Mouse (Mus musculus) liver, adult (tissue): Measurements from ENCODE around the gene Ercc2.

Experiments used
- GATA4 ChIP-seq: IDR thresholded peaks from 2 replicates; pipeline ENCODE4 v1.6.1; 2014; ENCODE audit warnings: mild to moderate bottlenecking, low read length; ENCODE audit not compliant: insufficient replicate concordance

Ercc2 gene

GRCm38 (mm10) chr7:19383708-19384107 lies 1.9 kb downstream of the Ercc2 start:
- TF ChIP-seq GATA4 = no peak

DNA sequence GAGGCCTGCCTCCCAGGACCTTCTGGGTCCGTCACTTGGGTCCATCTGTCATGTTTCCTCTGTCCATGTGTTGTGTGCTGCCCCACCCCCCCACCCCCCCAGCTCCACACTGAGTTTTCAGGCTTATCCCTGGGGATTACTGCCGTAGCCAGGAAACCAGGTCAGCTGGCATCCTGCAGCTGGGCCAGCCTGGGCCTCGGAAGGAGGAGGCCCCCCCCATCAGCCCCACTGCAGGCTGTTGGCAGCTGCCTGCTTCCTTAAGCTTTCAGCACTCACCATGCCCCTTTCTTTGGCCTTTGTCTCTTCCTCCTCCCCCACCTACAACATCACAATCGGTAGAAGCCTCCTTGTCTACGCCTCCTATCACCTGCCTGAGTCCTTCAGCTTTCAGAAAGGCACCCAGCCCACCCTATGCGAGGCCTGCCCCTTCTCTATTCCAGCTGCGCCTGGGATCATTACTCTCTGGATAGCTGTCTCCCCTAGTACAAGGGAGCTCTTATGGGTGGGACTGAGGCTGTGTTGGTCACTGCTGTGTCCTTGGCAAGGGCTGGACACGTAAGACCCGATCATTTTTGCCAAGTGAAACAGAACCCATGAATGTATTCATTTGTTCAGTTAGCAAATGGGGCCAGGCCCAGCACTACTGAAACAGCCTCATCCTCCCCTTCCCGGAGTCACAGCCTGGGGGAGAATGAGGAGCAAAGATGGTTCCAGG lies 7.0 kb downstream of the Ercc2 start:
- no peak for TF ChIP-seq GATA4

GRCm38 (mm10) chr7:19394484-19394883 lies 12.7 kb downstream of the Ercc2 start:
- TF ChIP-seq GATA4 = no peak

- no peak for TF ChIP-seq GATA4
These were observed 17.9 kb downstream of the Ercc2 start for GRCm38 (mm10) chr7:19399496-19400280.

- no peak for TF ChIP-seq GATA4
These were observed 19.1 kb downstream of the Ercc2 start for GRCm38 (mm10) chr7:19400946-19401345.

- no peak for TF ChIP-seq GATA4
These were observed 20.8 kb downstream of the Ercc2 start for GRCm38 (mm10) chr7:19402535-19403112.

GRCm38 (mm10) chr7:19403731-19404296 lies 22.0 kb downstream of the Ercc2 start, which contains the start of gene Klc3:
Klc3 (minus strand) TSS chr7:19404104.
- TF ChIP-seq GATA4 = no peak

- TF ChIP-seq GATA4 = no peak
These were observed 22.7 kb downstream of the Ercc2 start, which contains the start of gene Ckm for GRCm38 (mm10) chr7:19404476-19404875. Ckm (plus strand) TSS chr7:19404776.

- no peak for TF ChIP-seq GATA4
These were observed 23.6 kb downstream of the Ercc2 start for GRCm38 (mm10) chr7:19405417-19405816.

DNA sequence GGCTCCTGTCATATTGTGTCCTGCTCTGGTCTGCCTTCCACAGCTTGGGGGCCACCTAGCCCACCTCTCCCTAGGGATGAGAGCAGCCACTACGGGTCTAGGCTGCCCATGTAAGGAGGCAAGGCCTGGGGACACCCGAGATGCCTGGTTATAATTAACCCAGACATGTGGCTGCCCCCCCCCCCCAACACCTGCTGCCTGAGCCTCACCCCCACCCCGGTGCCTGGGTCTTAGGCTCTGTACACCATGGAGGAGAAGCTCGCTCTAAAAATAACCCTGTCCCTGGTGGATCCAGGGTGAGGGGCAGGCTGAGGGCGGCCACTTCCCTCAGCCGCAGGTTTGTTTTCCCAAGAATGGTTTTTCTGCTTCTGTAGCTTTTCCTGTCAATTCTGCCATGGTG lies 27.9 kb downstream of the Ercc2 start:
- TF ChIP-seq GATA4 = no peak

- no peak for TF ChIP-seq GATA4
These were observed 29.0 kb downstream of the Ercc2 start for GRCm38 (mm10) chr7:19410766-19411344.

GRCm38 (mm10) chr7:19411783-19412182 lies 30.0 kb downstream of the Ercc2 start:
- no peak for TF ChIP-seq GATA4

- no peak for TF ChIP-seq GATA4
These were observed 31.7 kb downstream of the Ercc2 start for GRCm38 (mm10) chr7:19413525-19413924.

GRCm38 (mm10) chr7:19416590-19416989 lies 34.8 kb downstream of the Ercc2 start:
- no peak for TF ChIP-seq GATA4

- TF ChIP-seq GATA4 = no peak
These were observed 38.3 kb downstream of the Ercc2 start for GRCm38 (mm10) chr7:19420121-19420520.
